Mouse (Mus musculus) lung, postnatal 0 days (tissue): ENCODE results near the gene Rilpl1.

Source experiments
- CTCF ChIP-seq: IDR thresholded peaks from 2 replicates; pipeline ENCODE4 v1.5.1; 2016; ENCODE audit warnings: antibody characterized with exemption, mild to moderate bottlenecking
- EP300 ChIP-seq: IDR thresholded peaks from 2 replicates; pipeline ENCODE4 v1.6.1; 2016; ENCODE audit warnings: antibody characterized with exemption, mild to moderate bottlenecking, control low read depth

DNA sequence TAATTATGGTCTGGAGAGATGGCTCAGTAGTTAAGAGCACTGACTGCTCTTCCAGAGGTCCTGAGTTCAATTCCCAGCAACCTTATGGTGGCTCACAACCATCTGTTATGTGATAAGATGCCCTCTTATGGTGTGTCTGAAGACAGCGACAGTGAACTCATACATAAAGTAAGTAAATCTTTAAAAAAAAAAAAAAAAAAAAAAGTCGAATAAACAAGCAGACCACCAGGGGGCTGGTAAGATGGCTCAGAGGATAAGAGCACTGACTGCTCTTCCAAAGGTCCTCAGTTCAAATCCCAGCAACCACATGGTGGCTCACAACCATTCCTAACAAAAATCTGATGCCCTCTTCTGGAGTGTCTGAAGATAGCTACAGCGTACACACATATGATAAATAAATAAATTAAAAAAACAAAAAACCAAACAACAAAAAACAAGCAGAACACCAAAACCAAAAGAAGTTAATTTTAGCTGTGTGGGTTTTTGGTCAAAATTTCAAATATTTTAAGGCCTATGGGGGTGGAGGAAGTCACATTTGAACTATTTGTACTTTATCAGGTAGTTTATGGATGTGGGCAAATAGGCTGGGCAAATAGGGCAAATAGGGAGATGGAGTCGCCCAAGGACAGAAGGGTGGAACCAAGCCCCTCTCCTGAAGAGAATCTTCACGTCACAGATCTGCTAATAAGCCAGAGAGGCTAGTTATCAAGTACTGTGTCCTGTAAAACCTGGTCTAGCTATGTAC lies 20.3 kb upstream of the Rilpl1 start:
- peak; percentile 29; the same call in 1 of the 2 replicates for TF ChIP-seq CTCF
- TF ChIP-seq EP300: 0 out of 2 replicates have a peak, but pooled peaks have one; percentile 5
